Mouse (Mus musculus): ENCODE data around the gene Stat5a. TPM values are rescaled to one million over a fixed set of nuclear protein-coding genes. Genes with fewer than 3 reads are reported as not detected.

Gene Stat5a
- total and polyA plus RNA-seq, 2 experiments from 2014 or later = 1.6 to 2.6 TPM

GRCm38 (mm10) chr11:100894146-100894918, 35.2 kb downstream of the Stat5a start:
- no peak overlapping the region for H3K27ac ChIP-seq (ENCODE audit: low read depth, low read length)
- no peak overlapping the region for H3K9ac ChIP-seq
- no peak overlapping the region for H3K4me3 ChIP-seq (ENCODE audit: low read depth, low read length)
- ATAC-seq (no peak), DNase-seq (no peak)
- H3K27me3 ChIP-seq (ENCODE audit: insufficient read depth, low read length) = no peaks in the 10 kb centered on the region
- no peak overlapping the region for H3K4me2 ChIP-seq (ENCODE audit: low read depth)
- H3K9me3 ChIP-seq (ENCODE audit: low read length) = no peaks in the 10 kb centered on the region
- WGBS = 61% methylated on average over 9 of the region's 9 CpGs
- no peaks in the 10 kb centered on the region for H3K4me1 ChIP-seq (ENCODE audit: insufficient read depth)
- H3K36me3 ChIP-seq (ENCODE audit: insufficient read depth) = peaks cover 10% of the 10 kb centered on the region
- TF ChIP-seq CTCF (IDR thresholded peaks at IDR 0.05; ENCODE audit: low read depth) = no peak

DNA sequence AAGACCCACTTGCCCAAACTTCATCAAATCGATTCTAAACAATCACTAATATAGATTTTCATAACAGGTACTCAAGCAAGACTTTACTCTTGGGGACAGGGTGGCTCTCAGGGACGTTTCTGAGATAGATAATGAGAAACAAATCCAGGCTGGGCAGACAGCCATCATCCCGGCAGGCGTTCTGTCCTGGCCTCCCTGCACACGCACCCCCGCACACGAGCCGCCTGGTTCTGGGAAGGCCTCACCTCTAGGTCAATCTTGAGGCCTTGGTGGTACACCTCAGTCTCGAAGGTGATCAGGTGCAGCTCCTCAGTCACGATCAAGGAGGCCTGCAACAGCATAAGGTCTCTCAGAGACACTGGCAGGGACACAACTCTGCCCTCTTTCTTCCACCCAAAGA, 36.9 kb downstream of the Stat5a start:
- peaks cover 7% of the 10 kb centered on the region; the same call in 1 of the 2 replicates for H3K36me3 ChIP-seq (ENCODE audit: insufficient read depth)
- no peak for TF ChIP-seq CTCF (IDR thresholded peaks at IDR 0.05; ENCODE audit: low read depth)
- ATAC-seq = no peak
- H3K9ac ChIP-seq = no peak overlapping the region
- 54% methylated on average over 10 of the region's 10 CpGs for WGBS
- H3K4me1 ChIP-seq (ENCODE audit: insufficient read depth) = no peaks in the 10 kb centered on the region
- H3K4me2 ChIP-seq (ENCODE audit: low read depth) = no peak overlapping the region
- H3K4me3 ChIP-seq (ENCODE audit: low read depth, low read length) = no peak overlapping the region
- no peaks in the 10 kb centered on the region for H3K27me3 ChIP-seq (ENCODE audit: insufficient read depth, low read length)
- DNase-seq = no peak
- H3K9me3 ChIP-seq (ENCODE audit: low read length) = no peaks in the 10 kb centered on the region
- H3K27ac ChIP-seq (ENCODE audit: low read depth, low read length) = no peak overlapping the region

DNA sequence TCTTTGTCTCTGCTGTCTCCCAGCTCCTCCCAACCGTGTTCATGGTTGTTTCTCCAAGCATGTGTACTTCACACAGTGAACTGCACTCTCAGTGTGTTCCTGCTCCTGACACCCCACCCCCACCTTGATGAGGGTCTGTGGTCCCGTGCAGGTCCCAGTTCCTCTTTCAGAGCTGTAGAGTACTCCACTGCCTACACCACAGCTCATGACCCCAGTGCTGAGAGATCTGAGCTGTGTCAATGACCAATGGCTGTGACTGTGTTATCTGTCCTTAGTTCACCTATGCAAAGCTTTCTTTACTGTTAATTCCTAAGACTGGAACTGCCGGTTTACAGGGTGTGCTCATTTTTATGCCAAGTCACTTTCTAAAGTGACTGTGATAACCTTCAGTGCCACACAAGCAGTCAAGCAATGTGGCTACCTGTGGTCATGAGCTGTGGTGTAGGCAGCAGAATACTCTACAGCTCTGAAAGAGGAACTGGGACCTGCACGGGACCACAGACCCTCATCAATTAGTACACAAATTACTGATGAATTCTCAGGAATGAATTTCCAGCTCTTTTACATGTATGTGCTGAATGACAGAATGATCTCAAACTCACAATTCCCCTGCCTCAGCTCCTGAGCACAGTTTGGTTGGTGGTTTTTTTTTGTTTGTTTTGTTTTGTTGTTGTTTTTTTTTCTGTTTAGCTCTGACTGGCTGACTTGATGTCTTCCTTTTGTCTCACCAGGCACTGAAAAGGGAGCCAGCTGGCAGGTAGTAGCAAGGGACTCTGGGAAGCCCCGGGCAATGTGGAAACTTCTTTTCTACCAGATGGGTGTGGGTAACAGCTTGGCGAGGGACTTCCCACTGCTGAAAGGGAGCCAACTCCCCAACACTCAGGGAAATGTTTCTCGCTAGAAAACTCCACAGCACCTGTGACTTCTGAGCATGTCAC, 38.4 kb downstream of the Stat5a start:
- Histone ChIP-seq H3K4me1 (ENCODE audit: insufficient read depth) (no peaks in the 10 kb centered on the region), H3K9me3 (ENCODE audit: low read length) (peaks cover 5% of the 10 kb centered on the region; the same call in 1 of the 2 replicates), H3K4me2 (ENCODE audit: low read depth) (no peak overlapping the region), H3K9ac (no peak overlapping the region), H3K36me3 (ENCODE audit: insufficient read depth) (peaks cover 18% of the 10 kb centered on the region; the same call in 1 of the 2 replicates), H3K27ac (ENCODE audit: low read depth, low read length) (no peak overlapping the region), H3K27me3 (ENCODE audit: insufficient read depth, low read length) (no peaks in the 10 kb centered on the region), H3K4me3 (ENCODE audit: low read depth, low read length) (no peak overlapping the region)
- 53% methylated on average over 7 of the region's 7 CpGs for WGBS
- TF ChIP-seq CTCF (IDR thresholded peaks at IDR 0.05; ENCODE audit: low read depth) = no peak
- peak; percentile 79 for DNase-seq
- no peak for ATAC-seq

- Histone ChIP-seq H3K9me3 (ENCODE audit: low read length) (peaks cover 5% of the 10 kb centered on the region; the same call in 1 of the 2 replicates), H3K27me3 (ENCODE audit: insufficient read depth, low read length) (no peaks in the 10 kb centered on the region), H3K4me1 (ENCODE audit: insufficient read depth) (no peaks in the 10 kb centered on the region), H3K4me3 (ENCODE audit: low read depth, low read length) (no peak overlapping the region), H3K9ac (no peak overlapping the region), H3K36me3 (ENCODE audit: insufficient read depth) (peaks cover 25% of the 10 kb centered on the region), H3K27ac (ENCODE audit: low read depth, low read length) (0 out of 2 replicates have a peak overlapping the region, but pooled peaks have one; percentile 9), H3K4me2 (ENCODE audit: low read depth) (no peak overlapping the region)
- TF ChIP-seq CTCF (IDR thresholded peaks at IDR 0.05; ENCODE audit: low read depth) = no peak
- 43% methylated on average over 16 of the region's 16 CpGs for WGBS
- DNase-seq = peak; percentile 34
- ATAC-seq = no peak
These were observed 39.5 kb downstream of the Stat5a start for GRCm38 (mm10) chr11:100898441-100899199.

DNA sequence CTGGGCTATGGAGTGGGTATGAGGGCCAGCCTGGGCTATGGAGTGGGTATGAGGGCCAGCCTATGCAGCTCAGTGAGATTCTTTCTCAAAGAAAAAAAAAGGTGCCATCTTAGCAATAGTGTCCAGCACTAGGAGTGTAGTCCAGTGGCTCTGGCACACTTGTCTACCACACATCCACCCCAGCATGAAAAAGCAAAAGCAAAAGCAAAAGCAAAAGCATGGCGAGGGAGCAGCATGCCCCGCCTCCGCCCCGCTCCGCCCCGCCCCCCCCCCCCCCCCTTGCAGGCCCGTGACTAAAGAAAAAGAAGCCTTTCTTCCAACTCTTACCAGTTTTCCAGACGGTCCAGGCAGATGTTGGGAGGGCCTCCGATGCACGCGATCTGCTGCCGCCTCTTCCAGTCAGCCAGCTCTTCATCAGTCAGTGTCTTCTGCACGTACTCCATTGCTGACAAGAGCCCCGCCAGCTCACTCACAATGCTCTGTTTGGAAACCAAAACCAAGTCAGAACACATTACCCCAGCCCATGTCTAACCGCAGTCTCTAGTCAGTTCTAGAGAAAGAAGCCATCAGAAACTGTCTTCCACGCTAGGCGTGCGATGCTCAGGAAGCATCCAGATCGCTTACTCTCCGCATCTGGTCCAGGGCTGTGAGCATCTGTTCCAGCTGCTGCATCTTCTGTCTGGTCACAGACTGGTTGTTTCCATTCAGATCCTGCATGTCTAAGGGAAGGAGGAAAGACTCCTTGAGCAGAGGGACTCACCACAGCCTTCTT, 45.6 kb downstream of the Stat5a start:
- WGBS = 74% methylated on average over 19 of the region's 20 CpGs
- DNase-seq (no peak), ATAC-seq (no peak)
- Histone ChIP-seq H3K4me2 (ENCODE audit: low read depth) (no peak overlapping the region), H3K9ac (no peak overlapping the region), H3K4me1 (ENCODE audit: insufficient read depth) (no peaks in the 10 kb centered on the region), H3K4me3 (ENCODE audit: low read depth, low read length) (no peak overlapping the region), H3K27me3 (ENCODE audit: insufficient read depth, low read length) (no peaks in the 10 kb centered on the region), H3K27ac (ENCODE audit: low read depth, low read length) (no peak overlapping the region), H3K36me3 (ENCODE audit: insufficient read depth) (peaks cover 36% of the 10 kb centered on the region), H3K9me3 (ENCODE audit: low read length) (peaks cover 5% of the 10 kb centered on the region; the same call in 1 of the 2 replicates)
- TF ChIP-seq CTCF (IDR thresholded peaks at IDR 0.05; ENCODE audit: low read depth) = no peak

GRCm38 (mm10) chr11:100905929-100906328, 46.8 kb downstream of the Stat5a start:
- H3K4me1 ChIP-seq (ENCODE audit: insufficient read depth) = no peaks in the 10 kb centered on the region
- TF ChIP-seq CTCF (IDR thresholded peaks at IDR 0.05; ENCODE audit: low read depth) = no peak
- ATAC-seq = no peak
- H3K27me3 ChIP-seq (ENCODE audit: insufficient read depth, low read length) = no peaks in the 10 kb centered on the region
- WGBS = 79% methylated on average over 1 of the region's 1 CpGs
- H3K4me2 ChIP-seq (ENCODE audit: low read depth) = no peak overlapping the region
- no peak overlapping the region for H3K4me3 ChIP-seq (ENCODE audit: low read depth, low read length)
- DNase-seq = no peak
- no peak overlapping the region for H3K9ac ChIP-seq
- peaks cover 5% of the 10 kb centered on the region; the same call in 1 of the 2 replicates for H3K9me3 ChIP-seq (ENCODE audit: low read length)
- peaks cover 37% of the 10 kb centered on the region for H3K36me3 ChIP-seq (ENCODE audit: insufficient read depth)
- no peak overlapping the region for H3K27ac ChIP-seq (ENCODE audit: low read depth, low read length)

Measured in forebrain, postnatal 0 days (tissue).